Mouse (Mus musculus): ENCODE measurements around the gene Bcor.

Gene Bcor

GRCm38 (mm10) chrX:12151269-12151995 lies 8.7 kb downstream of the Bcor start:
- DNase-seq = peak; percentile 74 to 75

GRCm38 (mm10) chrX:12150425-12150824 lies 9.7 kb downstream of the Bcor start:
- DNase-seq = no peak

- no peak for DNase-seq
These were observed 13.9 kb downstream of the Bcor start for GRCm38 (mm10) chrX:12146263-12146662.

- no peak for DNase-seq
These were observed 17.3 kb downstream of the Bcor start for GRCm38 (mm10) chrX:12142832-12143231.

DNA sequence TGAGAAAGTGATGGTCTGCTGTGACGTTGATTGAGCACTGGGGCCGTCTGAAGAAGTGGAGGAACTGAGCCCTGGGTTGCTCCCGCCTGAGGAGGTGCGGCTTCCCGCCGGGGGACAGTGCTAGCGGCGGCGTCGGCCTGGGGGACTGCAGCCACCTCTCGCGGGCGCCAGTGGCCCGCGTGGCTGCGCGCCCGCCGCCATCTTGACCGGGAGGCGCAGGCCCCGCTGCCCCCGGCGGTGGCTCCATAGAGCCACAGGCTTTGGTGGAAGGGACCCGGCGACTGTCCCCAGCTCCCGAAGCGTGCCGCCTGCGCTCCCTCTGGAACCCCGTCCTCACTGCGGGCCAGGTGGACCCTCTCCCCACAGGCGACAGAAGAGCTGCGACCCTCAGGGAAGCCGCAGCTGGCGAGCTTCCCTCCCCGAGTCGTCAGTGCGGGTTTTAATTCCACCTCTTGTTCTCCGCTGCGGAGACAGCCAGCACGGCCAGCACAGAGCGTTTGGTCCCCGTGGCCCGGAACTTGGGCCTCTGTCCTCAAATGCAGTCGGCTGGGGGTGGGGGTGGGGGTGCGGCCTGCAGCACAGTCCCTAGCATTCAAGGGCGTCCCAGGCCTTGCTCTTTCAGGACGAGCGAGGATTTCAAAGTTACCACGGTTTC lies 19.9 kb downstream of the Bcor start:
- peak; percentile 44 to 63 for DNase-seq

- no peak for DNase-seq
These were observed 21.9 kb downstream of the Bcor start for GRCm38 (mm10) chrX:12138266-12138665.

DNA sequence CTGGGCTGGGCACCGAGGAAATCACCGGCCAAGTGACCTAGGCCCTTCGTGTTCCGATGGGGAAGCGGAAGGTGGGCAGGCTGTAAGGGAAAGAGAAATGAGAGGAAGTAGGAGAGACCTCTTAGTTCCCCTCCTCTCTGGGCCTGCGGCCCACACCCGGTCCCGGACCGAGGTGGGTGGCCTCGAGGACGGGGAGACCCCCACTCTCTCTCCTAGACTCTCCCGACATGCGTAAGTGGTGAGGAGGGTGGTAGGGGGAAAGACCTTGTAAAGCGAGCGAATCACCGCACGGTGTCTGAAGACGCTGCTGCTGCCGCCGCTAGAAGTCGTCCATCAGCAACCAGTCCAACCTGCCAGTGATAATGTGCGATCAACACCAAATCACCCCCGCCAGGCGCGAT lies 23.0 kb downstream of the Bcor start:
- DNase-seq = peak in 1 of 2 experiments; percentile 36

DNA sequence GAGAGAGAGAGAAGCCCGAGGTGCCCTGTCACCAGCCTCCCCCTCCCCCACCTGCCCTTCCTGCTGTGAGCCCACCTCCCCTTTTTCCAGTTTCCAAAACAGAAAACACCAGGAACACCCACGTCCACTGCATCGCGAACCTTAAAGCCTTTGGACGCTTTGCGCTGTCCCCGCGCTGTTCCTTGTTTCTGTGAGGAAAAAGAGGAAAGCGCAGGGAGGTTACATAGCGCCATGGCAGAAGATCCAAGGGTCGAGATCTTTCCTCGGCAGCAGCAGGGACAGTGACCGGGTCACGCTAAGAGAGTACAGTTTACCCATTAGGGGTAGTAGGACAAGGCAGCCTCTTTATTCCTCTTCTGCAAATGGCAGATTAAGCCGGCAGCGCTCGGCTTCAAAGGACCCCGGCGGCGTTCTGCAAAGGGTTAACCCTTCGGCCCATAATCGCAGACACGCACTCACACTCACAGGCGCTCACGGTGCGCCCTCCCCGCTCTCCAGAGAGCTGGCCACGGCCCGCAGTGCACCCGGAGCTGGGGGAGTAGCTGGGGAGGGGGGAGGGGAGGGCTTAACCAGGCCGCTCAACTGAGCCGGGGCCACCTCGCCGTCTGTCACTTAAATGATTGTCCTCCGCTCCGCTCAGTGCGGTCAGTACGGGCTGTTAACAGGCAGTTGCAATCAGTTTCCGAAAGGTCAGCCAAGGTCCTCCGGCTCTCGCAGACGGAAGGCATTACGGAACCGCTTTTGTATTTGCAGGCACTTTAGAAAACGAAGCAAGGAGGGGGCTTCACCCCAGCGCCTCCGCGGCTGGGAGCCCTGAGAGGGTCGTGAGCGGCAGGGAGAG lies 23.7 kb downstream of the Bcor start:
- DNase-seq = peak; percentile 41 to 48

GRCm38 (mm10) chrX:12135121-12136111 lies 24.7 kb downstream of the Bcor start:
- DNase-seq = peak; percentile 83 to 84

DNA sequence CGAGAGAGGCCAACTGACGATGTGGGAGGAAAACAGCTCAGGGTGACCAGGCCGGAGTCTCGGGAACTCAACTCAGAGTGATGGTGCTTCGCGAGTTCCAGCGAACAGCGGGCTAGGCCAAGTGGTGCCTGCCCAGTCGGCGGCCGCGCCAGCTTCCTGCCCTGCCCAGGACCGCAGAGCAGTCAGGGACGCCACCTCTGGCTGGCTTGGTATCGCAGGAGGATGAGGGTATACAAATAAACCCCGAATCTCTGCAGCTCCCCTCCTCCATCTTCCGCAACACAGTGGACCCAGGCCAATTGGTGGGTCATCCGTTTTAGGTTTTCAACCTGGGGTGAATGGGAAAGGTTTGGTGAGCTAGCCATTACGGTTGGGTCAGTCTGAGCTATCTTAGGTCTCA lies 25.6 kb downstream of the Bcor start:
- peak; percentile 76 to 77 for DNase-seq

GRCm38 (mm10) chrX:12133836-12134431 lies 26.2 kb downstream of the Bcor start:
- peak in 1 of 2 experiments; percentile 36 for DNase-seq

- peak; percentile 41 to 51 for DNase-seq
These were observed 26.8 kb downstream of the Bcor start for GRCm38 (mm10) chrX:12133178-12133835.

- DNase-seq = no peak
These were observed 27.5 kb downstream of the Bcor start for GRCm38 (mm10) chrX:12132541-12133177.

DNA sequence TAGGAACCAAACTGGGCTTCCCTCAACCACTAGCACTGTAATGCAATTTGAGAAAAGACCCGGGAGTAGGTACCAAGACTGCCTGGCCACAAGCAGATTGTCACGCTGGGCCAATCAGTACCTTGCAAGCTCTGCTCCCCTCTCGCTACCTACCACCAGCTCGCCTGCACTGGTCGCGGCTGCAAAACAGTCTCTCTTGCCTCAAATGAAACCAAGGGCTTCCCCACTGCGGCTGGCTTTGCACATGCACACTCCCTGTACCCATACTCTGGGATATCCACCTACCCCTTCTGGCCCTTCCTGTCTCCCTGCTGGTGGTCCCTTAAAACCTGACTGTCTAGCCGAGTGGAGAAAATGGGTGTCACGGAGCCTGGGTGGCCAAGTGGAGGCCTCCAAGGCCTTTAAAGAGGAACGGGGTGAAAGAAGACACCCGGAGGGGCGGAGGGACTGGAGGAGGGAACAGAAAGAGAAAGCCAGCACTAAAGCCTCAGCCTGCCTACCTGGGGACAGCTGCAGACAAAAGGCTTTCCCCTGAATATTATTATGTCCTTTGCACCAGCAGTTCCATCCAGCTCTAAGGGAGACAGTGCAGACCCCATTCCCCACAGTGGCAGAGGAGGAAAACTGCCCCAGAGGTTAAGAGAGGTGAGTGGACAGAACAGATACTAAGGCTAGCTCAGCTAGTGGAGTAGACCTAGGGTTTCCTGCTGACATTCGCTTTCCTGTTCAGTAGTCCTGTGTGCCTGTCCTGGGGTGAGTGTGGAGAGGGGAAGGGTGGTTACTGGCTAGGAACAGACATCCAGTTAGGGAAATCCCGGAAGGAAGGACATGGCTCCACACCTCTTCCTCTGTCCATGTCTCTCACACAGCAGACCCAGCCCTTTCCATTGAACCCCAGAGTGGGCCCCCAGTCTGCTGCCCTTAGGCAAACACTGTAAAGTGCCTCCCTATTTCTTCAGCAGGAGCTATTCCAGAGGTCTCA lies 30.0 kb downstream of the Bcor start:
- peak; percentile 59 to 60 for DNase-seq

GRCm38 (mm10) chrX:12129230-12129629 lies 30.9 kb downstream of the Bcor start:
- DNase-seq = peak; percentile 43 to 46

GRCm38 (mm10) chrX:12128165-12129083 lies 31.7 kb downstream of the Bcor start:
- DNase-seq = peak; percentile 59 to 63

GRCm38 (mm10) chrX:12127799-12128164 lies 32.4 kb downstream of the Bcor start:
- DNase-seq = no peak

GRCm38 (mm10) chrX:12127106-12127670 lies 33.0 kb downstream of the Bcor start:
- no peak for DNase-seq

All from B cell, adult 2 months (primary cell).